Mouse (Mus musculus) liver (tissue): ENCODE results near the gene Tmx2.
"Not testable (repeated sequence)": the region's sequence is repeated elsewhere in the genome, so short reads cannot be mapped to it uniquely, and the experiment has no call there.

ENCODE experiments used
- DNase-seq: peaks from one replicate; pipeline ENCODE4 v3.0.0-alpha.2; 2020; ENCODE audit warnings: mixed read lengths

Tmx2 gene

DNA sequence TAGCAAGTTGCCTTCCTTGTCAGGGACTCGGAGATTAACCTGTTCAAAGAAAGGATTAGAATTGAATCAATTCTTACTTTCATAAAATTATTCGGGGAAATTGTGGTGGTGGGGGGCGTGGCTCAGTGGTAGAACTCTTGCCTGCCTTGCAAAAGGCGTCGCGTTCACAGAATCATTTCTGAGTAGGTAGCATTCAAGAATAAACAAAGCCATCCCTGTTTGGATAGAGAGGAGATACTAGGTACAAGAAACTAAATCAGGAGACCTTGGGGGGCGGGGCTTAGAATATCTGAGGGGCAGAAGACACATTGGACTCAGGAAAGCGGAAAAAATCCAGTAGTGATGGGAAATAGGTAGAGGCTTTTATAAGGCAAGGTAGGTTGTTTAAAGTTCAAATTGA lies at the start of gene Tmx2:
TSS of gene Tmx2 (minus strand) at position 125 of the 400 bp plus-strand sequence.
- peak; percentile 47 for DNase-seq

GRCm38 (mm10) chr2:84728191-84728590 lies 49.3 kb upstream of the Tmx2 start:
- DNase-seq, result not testable (repeated sequence)

DNA sequence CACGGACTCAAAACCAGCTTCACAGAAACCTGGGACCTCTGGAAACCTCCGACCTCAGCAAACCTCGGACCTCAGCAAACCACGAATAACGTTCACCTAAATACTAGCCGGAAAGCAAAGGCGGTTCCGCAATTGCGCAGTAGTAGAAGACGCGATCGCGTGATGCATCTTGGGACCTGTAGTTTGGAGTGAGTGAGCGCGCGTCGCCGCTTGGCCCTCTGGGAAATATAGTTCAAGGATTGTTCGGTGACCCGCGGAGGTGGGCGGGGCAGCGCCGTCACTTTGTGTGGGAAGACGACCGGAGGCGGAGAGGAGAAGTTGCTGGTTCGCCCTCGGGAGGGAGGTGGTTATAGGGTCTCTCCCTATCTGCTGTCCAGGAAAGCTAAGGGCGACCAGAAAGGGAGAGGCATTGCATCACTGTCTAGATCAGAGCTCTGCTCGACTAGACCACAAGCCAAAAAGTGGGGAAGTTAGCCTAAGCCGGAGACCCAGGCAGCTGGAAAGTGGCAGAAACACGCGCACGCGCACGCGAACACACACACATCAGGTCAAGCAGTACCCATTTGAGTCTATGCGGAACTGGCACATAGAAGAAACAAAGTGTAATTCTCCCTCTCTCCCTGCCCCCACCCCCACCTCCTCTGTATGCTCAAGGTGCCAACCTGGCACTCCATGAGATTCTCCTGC lies 48.4 kb upstream of the Tmx2 start, which contains the start of gene Clp1:
TSS of gene Clp1 (minus strand) at position 179 of the 687 bp plus-strand sequence.
- peak; percentile 98 for DNase-seq

DNA sequence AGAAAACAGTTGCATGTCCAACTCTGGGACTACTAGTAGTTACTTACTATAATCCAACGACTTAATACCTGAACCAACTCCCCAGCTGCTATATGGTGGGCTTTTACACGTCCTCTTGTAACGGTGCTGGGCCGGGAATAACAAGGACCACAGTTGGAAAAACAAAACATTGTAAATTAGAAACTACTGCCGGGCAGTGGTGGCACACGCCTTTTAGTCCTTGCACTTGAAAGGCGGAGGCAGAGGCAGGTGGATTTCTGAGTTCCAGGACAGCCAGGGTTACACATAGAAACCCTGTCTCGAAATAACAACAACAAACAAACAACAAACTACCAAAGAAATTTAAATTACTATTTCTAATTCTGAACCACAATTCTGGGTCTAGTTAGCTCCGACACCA lies 47.8 kb upstream of the Tmx2 start:
- DNase-seq, result no peak

DNA sequence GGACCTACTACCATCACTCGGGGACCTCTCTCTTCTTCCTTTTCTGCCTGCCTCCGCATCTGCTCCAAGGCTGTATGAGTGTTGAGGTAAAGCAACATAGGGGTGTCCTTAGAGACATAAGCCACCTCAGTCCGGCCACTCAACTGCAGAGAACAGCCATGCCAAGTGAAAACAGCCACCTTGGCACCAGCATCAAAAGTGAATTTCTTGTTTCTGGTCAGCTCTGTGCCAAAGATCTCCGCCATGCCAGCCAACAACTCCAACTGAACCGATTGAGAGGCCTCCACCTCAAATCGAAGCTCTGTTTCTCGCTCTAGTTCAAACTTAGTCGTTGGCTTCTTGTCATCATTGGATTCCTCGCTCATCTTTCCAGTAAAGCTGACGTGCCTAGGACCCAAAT lies 46.8 kb upstream of the Tmx2 start:
- DNase-seq, result no peak

GRCm38 (mm10) chr2:84723856-84724255 lies 44.9 kb upstream of the Tmx2 start:
- DNase-seq, result no peak

GRCm38 (mm10) chr2:84721182-84721581 lies 42.2 kb upstream of the Tmx2 start:
- DNase-seq, result no peak

- no peak for DNase-seq
Observed at GRCm38 (mm10) chr2:84720718-84721117, 41.8 kb upstream of the Tmx2 start.

DNA sequence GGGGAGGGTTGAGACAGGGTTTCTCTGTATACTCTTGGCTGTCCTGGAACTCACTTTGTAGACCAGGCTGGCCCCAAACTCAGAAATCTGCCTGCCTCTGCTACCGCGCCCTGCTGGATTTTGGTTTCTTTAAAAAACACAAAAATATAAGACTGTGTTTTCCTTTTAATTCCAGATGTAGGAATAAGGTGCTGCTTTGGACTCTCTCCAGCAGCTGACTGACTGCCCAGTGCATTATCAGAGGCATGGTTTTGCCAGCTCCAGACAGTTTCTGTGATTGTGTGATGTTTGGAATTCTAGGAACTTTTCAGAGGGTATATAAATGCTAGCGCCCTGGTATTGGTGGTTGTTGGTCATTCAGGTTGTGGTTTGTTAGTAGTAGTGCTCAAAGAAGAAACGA lies 38.4 kb upstream of the Tmx2 start:
- no peak for DNase-seq

- peak; percentile 48 for DNase-seq
Observed at GRCm38 (mm10) chr2:84716423-84717355, 37.7 kb upstream of the Tmx2 start.

DNA sequence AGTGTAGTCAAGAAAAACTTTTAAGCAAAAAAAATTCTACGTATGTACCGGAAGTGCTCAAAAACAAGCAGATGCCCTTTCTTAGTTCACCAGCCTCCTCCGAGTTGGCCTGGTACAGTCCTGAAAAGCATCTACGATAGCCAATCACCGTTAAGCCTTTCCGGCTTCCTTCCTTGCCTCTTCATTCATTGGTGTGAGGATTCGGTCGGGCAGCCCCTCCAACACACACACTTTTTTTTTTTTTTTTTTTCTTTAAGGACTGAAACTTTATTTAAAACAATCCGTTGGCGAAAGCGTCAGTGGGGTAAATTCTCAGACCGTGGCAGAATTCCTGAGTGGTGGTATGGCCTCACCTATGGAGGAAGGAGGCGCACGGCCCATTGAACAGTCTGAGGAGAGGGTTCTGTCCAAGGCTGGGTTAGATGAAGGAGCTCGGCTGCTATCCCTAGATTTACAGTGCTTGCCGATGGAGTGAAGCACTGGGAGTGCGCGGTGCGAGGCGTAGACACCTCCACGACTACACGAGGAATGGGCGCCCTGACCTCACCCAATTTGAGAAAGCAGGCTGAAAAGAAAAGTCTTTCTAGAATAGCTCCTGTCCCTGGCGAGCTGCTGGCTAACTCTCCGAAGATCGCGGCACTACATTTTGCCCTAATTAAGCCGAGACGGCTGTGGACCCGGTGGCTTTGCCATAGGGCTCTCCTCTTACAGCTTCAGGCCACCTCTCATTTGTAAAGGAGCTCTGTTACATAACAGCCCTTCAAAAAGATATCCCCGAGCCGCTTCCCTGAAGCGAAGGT lies 36.8 kb upstream of the Tmx2 start:
- peak; percentile 86 for DNase-seq

GRCm38 (mm10) chr2:84714811-84715561 lies 36.0 kb upstream of the Tmx2 start, which contains the start of gene Zdhhc5:
Gene Zdhhc5, minus strand, starts transcription at chr2:84715180.
- peak; percentile 99 for DNase-seq

DNA sequence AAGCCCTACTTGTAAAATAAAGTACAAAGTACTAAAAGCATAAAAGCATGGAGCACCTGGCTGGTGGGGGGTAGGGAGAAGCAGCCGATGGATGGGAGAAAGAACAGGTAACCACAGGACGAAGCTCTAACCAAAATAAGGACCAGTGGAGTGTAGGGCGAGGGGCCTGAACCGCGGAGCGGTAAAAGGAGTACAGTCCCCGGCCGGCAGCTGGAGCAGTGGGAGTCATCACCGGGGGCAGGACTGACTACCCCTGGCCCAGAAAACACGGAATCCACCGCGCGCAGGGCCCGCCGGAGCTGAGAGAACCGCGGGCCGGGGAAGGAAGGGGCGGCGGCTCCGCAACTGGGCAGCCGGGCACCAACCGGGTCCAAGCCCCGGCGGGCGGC lies 35.5 kb upstream of the Tmx2 start:
- DNase-seq, result no peak

GRCm38 (mm10) chr2:84711898-84712297 lies 33.0 kb upstream of the Tmx2 start:
- DNase-seq, result no peak

GRCm38 (mm10) chr2:84707523-84707922 lies 28.6 kb upstream of the Tmx2 start:
- no peak for DNase-seq

DNA sequence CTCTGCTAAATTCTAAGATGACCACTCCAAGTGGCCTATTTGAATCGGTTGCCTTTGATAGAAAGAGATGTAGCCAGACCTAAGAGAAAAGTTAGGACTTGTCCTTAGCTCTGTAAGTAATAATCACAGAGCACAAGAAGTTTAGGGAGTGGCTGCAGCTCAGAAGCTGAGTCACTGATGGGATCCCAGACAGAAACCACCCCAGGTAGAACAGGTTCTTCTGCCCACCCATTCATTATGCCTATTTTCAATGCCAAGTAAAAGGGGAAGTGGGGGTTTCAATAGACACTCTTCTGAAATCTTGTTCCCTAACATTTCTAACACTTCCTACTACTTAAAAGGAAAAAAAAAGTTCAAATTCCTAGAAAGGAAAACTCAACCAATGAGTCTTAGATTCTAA lies 26.4 kb upstream of the Tmx2 start:
- DNase-seq, result no peak

GRCm38 (mm10) chr2:84704329-84704728 lies 25.4 kb upstream of the Tmx2 start:
- no peak for DNase-seq

DNA sequence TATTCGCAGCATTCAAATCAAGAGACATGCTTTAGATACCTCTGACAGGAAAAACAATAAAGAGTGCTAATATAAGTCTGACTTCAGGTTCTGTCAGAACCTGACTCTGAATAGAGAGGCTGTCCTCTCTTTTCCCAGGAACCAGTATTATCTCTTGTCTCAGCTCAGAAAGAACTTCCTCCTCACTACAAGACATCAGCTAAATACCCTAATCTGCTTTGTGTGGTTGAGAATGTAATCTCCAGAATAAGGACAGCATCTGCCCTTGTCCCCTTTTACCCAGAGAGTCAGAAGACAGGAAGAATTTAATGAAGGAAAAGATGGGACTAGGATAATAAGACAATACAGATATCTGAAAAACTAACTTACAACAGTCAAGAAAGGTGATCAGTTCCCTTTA lies 24.6 kb upstream of the Tmx2 start:
- DNase-seq, result no peak

DNA sequence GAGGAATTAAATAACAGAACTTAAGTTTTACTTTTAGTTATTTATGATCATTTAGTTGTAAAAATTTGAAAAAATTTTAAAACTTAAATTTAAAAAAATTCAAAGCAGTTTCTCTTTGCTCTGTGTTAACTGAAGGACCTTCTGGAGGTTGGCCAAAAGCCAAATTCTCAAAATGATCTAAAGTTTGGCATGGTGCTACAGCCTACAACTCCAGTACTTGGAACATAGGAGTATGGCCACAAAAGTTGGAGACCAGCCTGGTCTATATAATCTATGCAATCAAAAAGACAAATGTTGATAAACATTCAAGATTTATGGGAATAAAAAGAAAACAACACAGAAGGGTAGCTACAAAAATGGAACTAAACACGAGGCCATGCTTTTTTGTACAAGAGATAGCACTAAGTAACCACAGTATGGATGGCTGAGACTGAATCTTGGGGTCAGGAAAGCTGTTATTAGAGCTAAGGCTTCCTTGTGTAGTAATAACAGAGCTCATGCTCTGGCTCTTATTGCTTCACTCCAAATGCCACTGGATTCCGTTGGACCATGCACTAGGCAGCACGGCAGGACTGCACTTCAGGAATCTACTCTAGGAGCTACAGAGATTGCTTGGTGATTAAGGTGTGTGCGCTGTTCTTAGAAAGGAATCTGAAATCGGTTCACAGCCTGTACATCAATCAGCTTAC lies 16.2 kb upstream of the Tmx2 start:
- no peak for DNase-seq

GRCm38 (mm10) chr2:84690050-84690449 lies 11.1 kb upstream of the Tmx2 start:
- DNase-seq, result no peak

DNA sequence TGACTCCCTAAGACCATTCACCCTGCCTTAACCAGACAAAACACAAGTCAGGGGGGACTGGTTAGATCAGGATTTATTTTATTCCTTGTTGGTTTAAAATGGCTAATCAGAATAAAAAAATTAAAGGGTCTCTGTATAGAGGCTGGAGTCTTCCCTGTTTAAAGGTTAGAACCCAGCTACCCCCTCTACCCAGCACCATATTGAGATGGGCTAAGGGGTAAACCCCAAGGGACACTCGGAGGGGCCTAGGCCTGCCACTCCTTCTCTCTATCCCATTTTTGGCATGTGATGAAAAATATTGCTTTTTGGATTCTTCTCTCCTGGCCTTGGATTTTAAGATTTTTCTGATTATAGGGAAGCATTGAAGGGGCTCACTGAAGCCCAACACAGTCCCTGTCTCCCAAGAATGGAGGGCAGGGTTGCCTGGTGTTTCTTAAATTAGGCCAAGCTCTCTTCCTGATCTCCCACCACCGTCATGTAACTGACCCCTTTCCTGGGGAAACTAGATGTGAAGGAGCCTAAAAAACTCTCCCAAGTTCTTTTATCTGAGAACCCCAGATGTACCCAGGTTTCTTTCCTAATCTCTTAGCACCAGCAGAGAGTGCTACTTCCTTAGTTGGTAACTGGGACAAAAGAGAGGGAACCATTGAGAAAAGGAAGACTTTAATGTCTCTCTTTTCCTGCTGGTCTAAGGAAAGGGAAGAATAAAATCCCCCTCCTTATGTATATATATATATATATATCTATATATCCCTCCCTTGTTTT lies 9.3 kb upstream of the Tmx2 start:
- DNase-seq, result no peak
